Mouse (Mus musculus) stomach, embryonic 15.5 days (tissue): ENCODE data around the gene Slc25a10. TPM values are rescaled to one million over a fixed set of nuclear protein-coding genes. Genes with fewer than 3 reads are reported as not detected.

Experiments
- ATAC-seq: fragments of 200-750 bp; cut with Nextera tagmentation; 2 replicates; pipeline ENCODE4 v1.8.0; 2017; ENCODE audit warnings: low read depth, moderate number of reproducible peaks, moderate TSS enrichment; ENCODE audit not compliant: insufficient read depth, low FRiP score
- H3K27ac ChIP-seq: fragments of 300-500 bp; sonication (generic); 2 replicates; pipeline ENCODE4 v1.5.1; 2015; ENCODE audit warnings: mild to moderate bottlenecking, inconsistent platforms
- H3K27me3 ChIP-seq: fragments of 300-500 bp; sonication (generic); replicated peaks from 2 replicates; pipeline ENCODE4 v1.6.1; 2015; ENCODE audit warnings: inconsistent platforms
- H3K36me3 ChIP-seq: fragments of 300-500 bp; sonication (generic); 2 replicates; pipeline ENCODE4 v1.6.1; 2015; ENCODE audit warnings: inconsistent platforms
- H3K4me1 ChIP-seq: fragments of 300-500 bp; sonication (generic); 2 replicates; pipeline ENCODE4 v1.6.1; 2015; ENCODE audit warnings: inconsistent platforms
- H3K4me2 ChIP-seq: fragments of 300-500 bp; sonication (generic); 2 replicates; pipeline ENCODE4 v1.6.1; 2015; ENCODE audit warnings: mild to moderate bottlenecking, inconsistent platforms
- H3K4me3 ChIP-seq: fragments of 300-500 bp; sonication (generic); replicated peaks from 2 replicates; pipeline ENCODE4 v1.5.1; 2015; ENCODE audit warnings: inconsistent platforms
- H3K9ac ChIP-seq: fragments of 300-500 bp; sonication (generic); 2 replicates; pipeline ENCODE4 v1.6.1; 2015; ENCODE audit warnings: inconsistent platforms
- H3K9me3 ChIP-seq: fragments of 300-500 bp; sonication (generic); 2 replicates; pipeline ENCODE4 v1.6.1; 2016; ENCODE audit warnings: inconsistent platforms
- WGBS: fragments of 180-500 bp; shearing (Covaris S2); methylation state at CpG from one replicate; pipeline ENCODE4 v1.1.7; 2015; 5-methylcytosine and 5-hydroxymethylcytosine counted together
- polyA plus RNA-seq: library from polyadenylated mRNA; unstranded; fragments of >200 nt; fragmentation: Nextera tagmentation; extraction: Ambion mirVana; gene quantifications from 2 replicates; pipeline ENCODE4 v1.2.1, GENCODE M21; 2015

Gene Slc25a10
- polyA plus RNA-seq, 1 experiment from 2014 or later, result 70.7 TPM

DNA sequence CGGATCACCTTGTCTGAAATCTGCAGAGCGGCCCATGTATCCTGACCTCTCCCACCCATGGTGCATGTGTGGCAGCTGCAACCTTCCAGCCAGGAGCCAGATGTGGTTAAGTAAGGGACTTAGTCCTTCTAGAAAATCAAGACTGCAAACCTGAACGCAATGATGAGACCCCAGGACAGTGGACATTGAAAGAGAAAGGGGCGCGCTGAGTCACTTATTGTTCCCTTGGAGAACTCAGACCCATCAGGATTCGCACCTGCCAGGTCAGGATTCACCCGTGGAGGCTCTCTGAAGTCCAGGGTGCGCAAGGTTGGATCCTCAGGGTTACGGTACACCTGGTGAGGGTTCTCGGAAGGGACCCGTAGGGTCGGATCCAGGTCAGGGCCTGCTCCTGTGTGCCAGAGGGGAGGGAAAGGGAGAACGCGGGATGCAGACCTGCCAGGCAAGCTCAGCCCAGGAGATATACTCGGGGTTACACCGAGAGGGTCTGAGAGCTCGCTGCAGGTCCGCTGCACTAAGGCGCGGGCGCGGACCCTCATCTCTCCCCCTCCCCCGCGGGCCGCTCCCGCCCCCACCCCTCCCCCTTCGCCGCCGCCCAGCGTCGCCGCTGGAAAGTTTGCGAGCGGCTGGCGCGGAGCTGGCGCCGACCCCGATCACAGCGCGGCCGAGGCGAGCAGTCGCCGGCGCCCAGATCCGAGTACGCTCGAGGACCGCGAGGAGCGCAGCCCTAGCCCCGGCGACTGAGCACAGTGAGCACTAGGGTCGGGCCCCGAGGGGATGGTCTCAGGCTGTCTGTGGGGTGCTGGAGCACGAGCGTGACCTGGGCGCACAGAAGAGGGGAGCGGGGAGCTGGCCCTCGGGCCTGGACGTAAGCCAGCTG lies 38.7 kb downstream of the Slc25a10 start, which contains the start of gene Gcgr:
Gene Gcgr (plus strand): TSS at position 615 of the 880 bp plus-strand sequence.
- H3K27me3 ChIP-seq, result peaks cover 50% of the 10 kb centered on the region

GRCm38 (mm10) chr11:120531646-120532045 lies 40.0 kb downstream of the Slc25a10 start:
- no peak overlapping the region for H3K4me2 ChIP-seq

More for the DNA sequence above, 38.7 kb downstream of the Slc25a10 start, which contains the start of gene Gcgr:
- WGBS, result 8% methylated on average over 60 of the region's 62 CpGs
- H3K4me2 ChIP-seq, result peak within 1 kb of the TSS; percentile 88
- peak within 1 kb of the TSS; percentile 44 for H3K4me3 ChIP-seq
- H3K4me1 ChIP-seq, result peaks cover 8% of the 10 kb centered on the region
- no peaks in the 10 kb centered on the region for H3K9me3 ChIP-seq
- no peak for ATAC-seq
- H3K36me3 ChIP-seq, result no peaks in the 10 kb centered on the region
- no peak within 1 kb of the TSS for H3K27ac ChIP-seq
- peak within 1 kb of the TSS; percentile 29 for H3K9ac ChIP-seq

DNA sequence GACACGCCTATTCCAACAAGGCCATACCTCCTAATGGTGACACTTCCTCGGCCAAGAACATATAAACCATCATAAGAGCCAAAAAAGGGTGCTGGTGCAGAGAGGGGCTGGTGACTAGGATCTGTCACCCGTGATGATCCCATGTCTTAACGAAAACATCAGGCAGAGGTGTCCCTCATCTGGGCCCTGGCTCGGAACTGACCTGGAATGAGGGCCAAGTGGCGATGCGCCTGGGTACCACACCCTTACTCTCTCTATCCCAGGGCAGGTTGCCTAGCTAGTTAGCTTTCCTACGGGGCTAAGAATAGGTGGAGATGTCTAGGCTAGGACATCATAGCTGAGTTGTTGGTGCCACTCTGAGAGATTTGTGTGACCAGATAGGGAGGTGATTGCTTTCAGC lies 42.5 kb downstream of the Slc25a10 start:
- Histone ChIP-seq H3K4me2 (no peak overlapping the region), H3K27ac (no peak overlapping the region), H3K36me3 (no peaks in the 10 kb centered on the region), H3K4me3 (no peak overlapping the region), H3K9ac (no peak overlapping the region), H3K27me3 (peaks cover 41% of the 10 kb centered on the region), H3K4me1 (peaks cover 18% of the 10 kb centered on the region), H3K9me3 (no peaks in the 10 kb centered on the region)
- ATAC-seq, result no peak
- WGBS, result 87% methylated on average over 8 of the region's 8 CpGs

More at GRCm38 (mm10) chr11:120531646-120532045, 40.0 kb downstream of the Slc25a10 start:
- Histone ChIP-seq H3K9ac (no peak overlapping the region), H3K27ac (no peak overlapping the region), H3K4me1 (peaks cover 8% of the 10 kb centered on the region), H3K36me3 (no peaks in the 10 kb centered on the region), H3K4me3 (no peak overlapping the region), H3K27me3 (peaks cover 50% of the 10 kb centered on the region), H3K9me3 (no peaks in the 10 kb centered on the region)
- 25% methylated on average over 9 of the region's 9 CpGs for WGBS
- ATAC-seq, result no peak

- Histone ChIP-seq H3K27ac (no peak overlapping the region), H3K9ac (no peak overlapping the region), H3K4me1 (peaks cover 28% of the 10 kb centered on the region), H3K4me2 (no peak overlapping the region), H3K36me3 (no peaks in the 10 kb centered on the region), H3K27me3 (peaks cover 32% of the 10 kb centered on the region), H3K4me3 (no peak overlapping the region), H3K9me3 (no peaks in the 10 kb centered on the region)
- WGBS, result 68% methylated on average over 3 of the region's 3 CpGs
- no peak for ATAC-seq
Observed at GRCm38 (mm10) chr11:120535145-120535544, 43.5 kb downstream of the Slc25a10 start.

GRCm38 (mm10) chr11:120535804-120536203 lies 44.2 kb downstream of the Slc25a10 start:
- Histone ChIP-seq H3K36me3 (no peaks in the 10 kb centered on the region), H3K27me3 (peaks cover 26% of the 10 kb centered on the region), H3K9me3 (no peaks in the 10 kb centered on the region), H3K4me1 (peaks cover 30% of the 10 kb centered on the region), H3K4me2 (no peak overlapping the region), H3K4me3 (no peak overlapping the region), H3K27ac (no peak overlapping the region), H3K9ac (no peak overlapping the region)
- no peak for ATAC-seq
- 68% methylated on average over 3 of the region's 3 CpGs for WGBS

- H3K4me1 ChIP-seq, result peaks cover 25% of the 10 kb centered on the region
- H3K27me3 ChIP-seq, result peaks cover 1% of the 10 kb centered on the region; the same call in 1 of the 2 replicates
- no peaks in the 10 kb centered on the region for H3K9me3 ChIP-seq
- no peak overlapping the region for H3K4me3 ChIP-seq
- peak overlapping the region; percentile 84; the same call in 1 of the 2 replicates for H3K27ac ChIP-seq
- H3K9ac ChIP-seq, result no peak overlapping the region
- 62% methylated on average over 3 of the region's 3 CpGs for WGBS
- H3K36me3 ChIP-seq, result peaks cover 12% of the 10 kb centered on the region
- no peak overlapping the region for H3K4me2 ChIP-seq
- no peak for ATAC-seq
Observed at GRCm38 (mm10) chr11:120538485-120538884, 46.8 kb downstream of the Slc25a10 start.

DNA sequence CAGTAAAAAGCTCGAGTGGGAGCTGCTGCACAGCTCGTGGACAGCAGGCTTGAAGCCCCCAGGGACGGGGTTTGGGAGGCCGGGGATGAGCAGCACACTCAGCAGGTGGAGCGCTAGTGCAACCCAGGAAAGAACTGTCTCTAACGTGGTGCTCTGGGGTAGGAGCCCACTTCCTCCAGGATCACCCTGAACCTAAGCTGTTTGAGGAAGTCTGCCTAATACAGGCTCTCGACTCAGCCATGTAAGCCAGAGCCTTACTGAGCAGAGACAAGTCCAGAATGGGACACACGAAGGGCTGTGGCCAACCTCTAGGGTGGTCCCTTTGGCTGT lies 47.3 kb downstream of the Slc25a10 start:
- 47% methylated on average over 8 of the region's 8 CpGs for WGBS
- H3K4me3 ChIP-seq, result no peak overlapping the region
- H3K27ac ChIP-seq, result peak overlapping the region; percentile 84; the same call in 1 of the 2 replicates
- H3K36me3 ChIP-seq, result peaks cover 15% of the 10 kb centered on the region
- peaks cover 25% of the 10 kb centered on the region for H3K4me1 ChIP-seq
- H3K9me3 ChIP-seq, result no peaks in the 10 kb centered on the region
- no peaks in the 10 kb centered on the region; the same call in 1 of the 2 replicates for H3K27me3 ChIP-seq
- ATAC-seq, result no peak
- no peak overlapping the region for H3K4me2 ChIP-seq
- no peak overlapping the region for H3K9ac ChIP-seq

DNA sequence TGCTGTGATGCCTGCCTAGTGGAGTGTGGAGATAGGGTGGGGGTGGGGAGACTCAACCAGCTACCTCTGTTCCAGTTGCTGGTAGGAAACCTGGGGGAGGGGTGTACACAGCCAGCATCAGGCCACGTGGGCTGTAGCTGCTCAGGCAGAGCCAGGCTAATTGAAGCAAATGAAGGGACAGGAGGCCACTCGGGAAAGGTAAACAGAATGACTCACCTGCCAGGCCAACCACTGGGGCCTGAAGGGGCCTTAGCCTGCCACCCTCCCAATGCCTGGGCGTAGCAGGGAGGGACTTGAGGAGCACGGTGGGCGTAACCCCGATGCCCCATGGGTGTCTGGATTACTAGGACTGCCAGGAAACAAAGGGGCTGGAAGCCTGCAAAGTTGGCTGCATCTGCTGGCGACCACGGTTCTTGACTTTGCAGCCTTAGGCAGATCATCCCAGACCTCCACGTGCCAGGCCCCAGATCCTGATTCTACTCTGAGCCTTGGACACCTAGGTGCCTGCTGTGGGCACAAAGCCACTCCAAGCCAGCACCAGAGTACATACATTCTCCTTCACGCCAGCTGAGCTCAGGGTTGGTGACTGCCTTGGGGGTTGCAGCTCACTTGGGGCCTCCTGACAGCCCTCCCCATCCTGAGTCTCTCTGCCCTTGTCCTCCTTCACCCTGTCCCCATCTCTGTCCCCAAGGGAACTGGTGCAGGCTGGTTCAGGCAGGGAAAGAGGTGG lies 47.8 kb downstream of the Slc25a10 start:
- peaks cover 19% of the 10 kb centered on the region for H3K36me3 ChIP-seq
- WGBS, result 26% methylated on average over 10 of the region's 10 CpGs
- H3K4me1 ChIP-seq, result peaks cover 25% of the 10 kb centered on the region
- H3K27me3 ChIP-seq, result no peaks in the 10 kb centered on the region; the same call in 1 of the 2 replicates
- H3K9me3 ChIP-seq, result no peaks in the 10 kb centered on the region
- H3K27ac ChIP-seq, result peak overlapping the region; percentile 84
- H3K4me2 ChIP-seq, result no peak overlapping the region
- no peak overlapping the region for H3K4me3 ChIP-seq
- H3K9ac ChIP-seq, result no peak overlapping the region
- ATAC-seq, result peak; percentile 90

- no peak overlapping the region for H3K4me3 ChIP-seq
- no peak overlapping the region for H3K9ac ChIP-seq
- ATAC-seq, result no peak
- peaks cover 31% of the 10 kb centered on the region for H3K4me1 ChIP-seq
- 0 out of 2 replicates have a peak overlapping the region, but pooled peaks have one; percentile 11 for H3K27ac ChIP-seq
- no peaks in the 10 kb centered on the region for H3K27me3 ChIP-seq
- H3K4me2 ChIP-seq, result no peak overlapping the region
- H3K9me3 ChIP-seq, result no peaks in the 10 kb centered on the region
- 45% methylated on average over 4 of the region's 4 CpGs for WGBS
- H3K36me3 ChIP-seq, result peaks cover 30% of the 10 kb centered on the region
Observed at GRCm38 (mm10) chr11:120541907-120542306, 50.3 kb downstream of the Slc25a10 start.

- Histone ChIP-seq H3K36me3 (peaks cover 30% of the 10 kb centered on the region), H3K4me2 (no peak overlapping the region), H3K4me3 (no peak overlapping the region), H3K9me3 (no peaks in the 10 kb centered on the region), H3K27me3 (no peaks in the 10 kb centered on the region), H3K4me1 (peaks cover 33% of the 10 kb centered on the region), H3K9ac (no peak overlapping the region), H3K27ac (no peak overlapping the region)
- WGBS, result 87% methylated on average over 6 of the region's 6 CpGs
- ATAC-seq, result no peak
Observed at GRCm38 (mm10) chr11:120542376-120542775, 50.7 kb downstream of the Slc25a10 start.

DNA sequence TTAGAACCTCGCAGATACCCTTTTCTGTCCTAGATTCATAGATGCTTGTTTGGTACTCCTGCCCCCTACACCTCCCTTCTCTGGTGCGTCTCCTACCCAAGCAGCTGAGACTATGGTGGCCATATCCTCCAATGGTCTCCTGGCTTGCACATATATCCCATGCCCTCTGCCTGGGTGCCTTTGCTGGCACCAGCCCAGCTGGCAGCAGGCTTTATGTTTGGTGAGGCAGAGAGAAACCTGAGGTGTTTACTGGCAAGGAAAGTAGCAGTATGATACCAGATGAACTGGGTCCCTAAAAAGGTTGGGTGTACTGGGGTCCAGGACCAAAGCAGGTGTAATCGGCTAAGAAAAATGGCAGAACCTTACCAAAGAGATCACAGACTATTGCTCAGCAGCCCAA lies 54.3 kb downstream of the Slc25a10 start:
- H3K9ac ChIP-seq, result no peak overlapping the region
- peaks cover 30% of the 10 kb centered on the region for H3K36me3 ChIP-seq
- H3K4me3 ChIP-seq, result no peak overlapping the region
- no peaks in the 10 kb centered on the region for H3K9me3 ChIP-seq
- ATAC-seq, result no peak
- WGBS, result 88% methylated on average over 3 of the region's 3 CpGs
- no peak overlapping the region for H3K27ac ChIP-seq
- peaks cover 28% of the 10 kb centered on the region for H3K4me1 ChIP-seq
- H3K27me3 ChIP-seq, result no peaks in the 10 kb centered on the region
- no peak overlapping the region for H3K4me2 ChIP-seq

DNA sequence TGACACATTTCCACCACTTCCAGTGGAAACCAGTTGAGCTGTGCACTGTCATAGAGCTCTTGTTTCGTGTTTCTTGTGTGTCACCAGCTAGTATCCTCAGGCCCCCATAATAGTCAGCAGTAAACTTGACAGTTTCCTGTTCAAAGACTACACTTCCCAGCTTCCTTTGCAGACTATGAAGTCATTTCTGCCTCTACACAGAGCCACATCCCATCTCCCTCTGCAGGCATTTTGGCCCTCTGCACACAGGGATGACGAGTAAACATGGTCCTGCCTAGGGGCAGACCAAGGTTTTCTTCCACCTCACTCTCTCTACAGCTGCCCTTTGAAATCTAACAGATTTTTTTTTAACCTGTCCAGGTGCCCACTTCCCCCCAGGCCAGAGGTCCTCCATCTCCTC lies 55.8 kb downstream of the Slc25a10 start:
- Histone ChIP-seq H3K9me3 (no peaks in the 10 kb centered on the region), H3K27me3 (no peaks in the 10 kb centered on the region), H3K27ac (no peak overlapping the region), H3K4me1 (peaks cover 28% of the 10 kb centered on the region), H3K36me3 (peaks cover 28% of the 10 kb centered on the region), H3K4me3 (no peak overlapping the region), H3K9ac (no peak overlapping the region), H3K4me2 (peak overlapping the region; percentile 81; the same call in 1 of the 2 replicates)
- 44% methylated on average over 2 of the region's 2 CpGs for WGBS
- no peak for ATAC-seq
